Mouse (Mus musculus): ENCODE results near the gene Gm21885. TPM values are rescaled to one million over a fixed set of nuclear protein-coding genes. Genes with fewer than 3 reads are reported as not detected.

Gene Gm21885
- not detected in 2 replicates for polyA plus RNA-seq (2011; ENCODE audit: insufficient read depth, insufficient read length, low read depth, missing spikeins)

DNA sequence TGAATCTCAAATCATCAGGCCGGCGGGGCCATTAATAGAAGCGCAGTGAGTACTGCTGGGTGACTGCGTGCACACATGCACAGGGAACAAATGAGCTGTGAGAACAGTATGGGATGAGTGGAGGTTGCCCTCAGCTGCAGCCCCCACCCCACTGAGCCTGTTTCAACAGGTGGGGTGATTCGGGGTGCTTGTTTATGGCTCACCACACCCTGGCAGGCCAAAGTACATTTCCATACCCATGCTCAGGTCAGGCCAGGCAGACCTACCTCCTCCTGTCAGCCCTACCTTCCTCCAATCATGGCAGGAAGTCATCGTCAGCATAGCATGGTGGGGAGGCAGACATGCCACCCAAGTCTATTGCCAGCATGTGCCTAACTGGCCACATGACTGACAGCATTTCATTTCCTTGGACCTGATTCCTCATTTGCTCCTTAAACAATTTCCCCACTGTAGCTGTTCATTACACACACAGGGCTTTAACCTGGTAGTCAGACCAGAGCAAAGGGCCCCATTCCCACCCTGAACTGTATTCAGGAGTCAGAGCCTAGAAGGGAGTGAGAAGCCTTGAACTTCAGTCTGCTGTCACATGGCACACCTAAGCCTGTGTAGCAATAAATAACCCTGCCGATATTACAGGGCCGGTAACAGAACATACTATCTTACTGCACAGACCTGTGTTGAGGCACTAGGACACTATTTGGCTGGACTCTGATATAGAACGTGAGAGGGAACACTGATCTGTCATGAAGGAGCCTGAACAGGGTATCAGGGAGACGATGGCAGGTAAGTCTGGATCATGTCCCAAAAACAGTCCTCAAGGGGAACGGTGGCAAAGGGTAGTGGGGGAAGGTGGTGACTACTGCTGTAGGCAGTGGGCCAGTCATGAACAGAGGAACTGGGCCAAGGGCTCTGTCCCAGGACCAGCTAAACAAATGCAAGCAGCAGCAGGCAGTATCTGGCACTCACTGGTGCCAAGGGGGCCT is at the start of gene Gm21885:
TSS of gene Gm21885 (plus strand) at position 675 of the 983 bp plus-strand sequence.
- Histone ChIP-seq H3K4me3 (ENCODE audit: low read depth, low read length) (no peak within 1 kb of the TSS), H3K9ac (ENCODE audit: low read depth, poor library complexity, severe bottlenecking) (no peak within 1 kb of the TSS), H3K9me3 (replicated peaks; ENCODE audit: control insufficient read depth, insufficient read depth, low read length, poor library complexity, severe bottlenecking) (no peaks in the 10 kb centered on the region), H3K36me3 (ENCODE audit: control insufficient read depth, insufficient read depth, low read length, poor library complexity, severe bottlenecking) (no peaks in the 10 kb centered on the region; the same call in 1 of the 2 replicates), H3K27ac (ENCODE audit: insufficient read depth, low read length) (no peak within 1 kb of the TSS), H3K4me1 (ENCODE audit: control insufficient read depth, insufficient read depth, low read length) (no peaks in the 10 kb centered on the region), H3K27me3 (ENCODE audit: control insufficient read depth, insufficient read depth, low read length, poor library complexity, severe bottlenecking) (no peaks in the 10 kb centered on the region)
- TF ChIP-seq POLR2A (IDR thresholded peaks at IDR 0.05; ENCODE audit: insufficient read depth, low read length) (no peak), EP300 (IDR thresholded peaks at IDR 0.05; ENCODE audit: insufficient read depth, low read depth, low read length) (no peak), CTCF (IDR thresholded peaks at IDR 0.05; ENCODE audit: low read depth, low read length) (no peak)

DNA sequence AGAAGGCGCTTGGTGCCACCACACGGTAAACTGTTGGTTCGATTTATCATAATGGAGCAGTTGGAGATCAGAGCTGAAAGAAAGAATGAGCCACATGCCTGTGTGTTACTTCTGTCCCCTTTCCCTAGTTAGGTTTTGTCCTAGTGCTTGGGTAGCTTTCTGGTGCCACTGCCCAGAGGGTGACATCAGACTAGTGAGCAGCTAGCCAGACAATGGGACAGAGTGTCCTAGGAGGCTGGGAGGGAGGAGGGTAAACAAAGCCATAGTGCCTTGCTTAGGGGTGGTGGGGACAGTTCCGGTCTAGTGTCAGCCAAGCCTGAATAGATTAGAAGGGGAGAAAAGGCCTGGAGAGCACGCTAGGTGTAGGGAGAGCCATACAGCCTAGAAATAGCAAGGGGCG is 48.3 kb upstream of the Gm21885 start:
- H3K27me3 ChIP-seq (ENCODE audit: control insufficient read depth, insufficient read depth, low read length, poor library complexity, severe bottlenecking): no peaks in the 10 kb centered on the region
- no peak overlapping the region for H3K4me3 ChIP-seq (ENCODE audit: low read depth, low read length)
- no peak overlapping the region for H3K27ac ChIP-seq (ENCODE audit: insufficient read depth, low read length)
- H3K9me3 ChIP-seq (replicated peaks; ENCODE audit: control insufficient read depth, insufficient read depth, low read length, poor library complexity, severe bottlenecking): no peaks in the 10 kb centered on the region
- H3K4me1 ChIP-seq (ENCODE audit: control insufficient read depth, insufficient read depth, low read length): no peaks in the 10 kb centered on the region
- no peaks in the 10 kb centered on the region for H3K36me3 ChIP-seq (ENCODE audit: control insufficient read depth, insufficient read depth, low read length, poor library complexity, severe bottlenecking)
- no peak overlapping the region for H3K9ac ChIP-seq (ENCODE audit: low read depth, poor library complexity, severe bottlenecking)
- no peak for TF ChIP-seq CTCF (IDR thresholded peaks at IDR 0.05; ENCODE audit: low read depth, low read length)
- TF ChIP-seq EP300 (IDR thresholded peaks at IDR 0.05; ENCODE audit: insufficient read depth, low read depth, low read length): no peak
- no peak for TF ChIP-seq POLR2A (IDR thresholded peaks at IDR 0.05; ENCODE audit: insufficient read depth, low read length)

DNA sequence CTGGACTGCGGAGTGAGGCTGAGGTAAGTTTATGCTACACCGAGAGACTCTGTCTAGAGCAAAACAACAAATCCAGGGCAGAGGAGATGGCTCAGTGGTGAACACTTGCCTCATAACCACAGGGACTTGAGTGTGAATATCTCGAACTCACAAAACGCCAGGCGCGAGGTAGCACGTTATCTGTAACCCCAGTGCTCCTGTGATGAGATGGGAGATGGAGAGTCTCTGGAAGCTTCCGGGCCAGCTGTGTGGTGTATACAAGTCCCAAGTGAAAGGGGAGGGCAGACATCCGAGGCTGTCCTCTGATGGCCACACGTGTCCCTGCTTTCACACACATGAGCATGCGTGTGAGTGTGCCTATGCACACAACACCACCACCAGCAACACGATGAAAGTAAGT is 47.3 kb upstream of the Gm21885 start:
- Histone ChIP-seq H3K4me1 (ENCODE audit: control insufficient read depth, insufficient read depth, low read length) (no peaks in the 10 kb centered on the region), H3K4me3 (ENCODE audit: low read depth, low read length) (no peak overlapping the region), H3K27ac (ENCODE audit: insufficient read depth, low read length) (no peak overlapping the region), H3K36me3 (ENCODE audit: control insufficient read depth, insufficient read depth, low read length, poor library complexity, severe bottlenecking) (no peaks in the 10 kb centered on the region), H3K27me3 (ENCODE audit: control insufficient read depth, insufficient read depth, low read length, poor library complexity, severe bottlenecking) (no peaks in the 10 kb centered on the region), H3K9me3 (replicated peaks; ENCODE audit: control insufficient read depth, insufficient read depth, low read length, poor library complexity, severe bottlenecking) (no peaks in the 10 kb centered on the region), H3K9ac (ENCODE audit: low read depth, poor library complexity, severe bottlenecking) (no peak overlapping the region)
- TF ChIP-seq EP300 (IDR thresholded peaks at IDR 0.05; ENCODE audit: insufficient read depth, low read depth, low read length) (no peak), CTCF (IDR thresholded peaks at IDR 0.05; ENCODE audit: low read depth, low read length) (no peak), POLR2A (IDR thresholded peaks at IDR 0.05; ENCODE audit: insufficient read depth, low read length) (no peak)

DNA sequence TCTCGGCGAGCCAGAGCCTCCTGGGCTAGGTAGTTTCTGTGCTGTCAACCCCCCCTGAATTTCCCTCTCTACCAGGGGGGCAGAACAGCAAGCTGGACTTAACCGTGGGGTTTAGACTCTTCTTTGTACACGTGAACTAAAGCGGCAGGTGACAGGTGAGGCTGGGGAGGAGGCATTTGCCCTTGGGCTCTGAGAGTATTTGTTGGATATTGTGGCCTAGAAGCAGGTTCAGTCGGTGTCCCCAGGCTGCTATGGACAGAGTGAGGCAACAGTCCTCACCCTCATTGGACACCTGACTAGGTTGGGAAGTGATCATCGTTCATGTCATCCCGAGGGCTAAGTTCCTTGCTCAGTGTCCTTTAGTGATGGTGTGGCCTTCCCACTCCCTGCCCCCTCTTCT is 46.8 kb upstream of the Gm21885 start:
- TF ChIP-seq EP300 (IDR thresholded peaks at IDR 0.05; ENCODE audit: insufficient read depth, low read depth, low read length): no peak
- no peak for TF ChIP-seq CTCF (IDR thresholded peaks at IDR 0.05; ENCODE audit: low read depth, low read length)
- no peak for TF ChIP-seq POLR2A (IDR thresholded peaks at IDR 0.05; ENCODE audit: insufficient read depth, low read length)
- no peak overlapping the region for H3K27ac ChIP-seq (ENCODE audit: insufficient read depth, low read length)
- H3K36me3 ChIP-seq (ENCODE audit: control insufficient read depth, insufficient read depth, low read length, poor library complexity, severe bottlenecking): no peaks in the 10 kb centered on the region
- no peak overlapping the region for H3K4me3 ChIP-seq (ENCODE audit: low read depth, low read length)
- H3K9me3 ChIP-seq (replicated peaks; ENCODE audit: control insufficient read depth, insufficient read depth, low read length, poor library complexity, severe bottlenecking): no peaks in the 10 kb centered on the region
- H3K9ac ChIP-seq (ENCODE audit: low read depth, poor library complexity, severe bottlenecking): no peak overlapping the region
- no peaks in the 10 kb centered on the region for H3K4me1 ChIP-seq (ENCODE audit: control insufficient read depth, insufficient read depth, low read length)
- H3K27me3 ChIP-seq (ENCODE audit: control insufficient read depth, insufficient read depth, low read length, poor library complexity, severe bottlenecking): no peaks in the 10 kb centered on the region

DNA sequence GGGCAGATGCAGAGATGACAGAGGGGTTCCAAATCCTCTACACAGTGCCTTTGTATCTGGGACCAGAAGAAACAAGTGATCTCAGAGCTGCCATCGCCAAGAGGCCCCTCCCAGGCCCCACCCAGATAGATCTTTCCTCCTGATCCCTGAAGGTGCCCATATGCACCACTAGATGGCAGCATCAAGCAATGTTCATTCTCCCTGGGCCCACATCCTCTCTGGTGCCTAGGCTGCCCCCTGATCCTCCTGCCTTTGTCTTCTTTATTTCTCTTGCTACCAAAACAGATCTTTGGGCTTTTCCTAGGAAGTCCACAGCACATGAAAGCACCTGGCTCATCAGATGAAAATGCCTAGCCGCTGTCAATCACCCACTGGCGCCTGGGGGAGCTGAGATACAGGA is 45.6 kb upstream of the Gm21885 start:
- Histone ChIP-seq H3K9me3 (replicated peaks; ENCODE audit: control insufficient read depth, insufficient read depth, low read length, poor library complexity, severe bottlenecking) (no peaks in the 10 kb centered on the region), H3K4me3 (ENCODE audit: low read depth, low read length) (no peak overlapping the region)

DNA sequence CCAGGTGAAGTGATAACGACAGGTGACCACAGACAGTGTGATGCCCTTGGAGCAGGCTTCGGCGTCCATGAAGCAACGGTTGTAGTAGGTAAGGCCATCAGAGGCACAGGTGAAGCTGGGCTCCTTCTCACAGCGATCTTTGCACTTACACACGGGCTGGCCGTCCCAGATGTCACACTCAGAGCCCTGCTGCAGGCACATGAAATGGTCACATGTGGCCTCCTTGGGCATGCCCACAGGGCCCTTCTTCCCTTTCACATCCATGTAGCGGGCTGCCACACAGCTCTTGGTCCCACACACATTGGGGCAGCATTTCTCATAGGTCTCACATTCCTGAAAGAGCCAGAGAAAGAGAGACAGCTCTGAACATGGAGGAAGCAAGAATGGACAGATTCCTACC is 42.9 kb upstream of the Gm21885 start:
- TF ChIP-seq CTCF (IDR thresholded peaks at IDR 0.05; ENCODE audit: low read depth, low read length) (no peak), POLR2A (IDR thresholded peaks at IDR 0.05; ENCODE audit: insufficient read depth, low read length) (no peak), EP300 (IDR thresholded peaks at IDR 0.05; ENCODE audit: insufficient read depth, low read depth, low read length) (no peak)
- Histone ChIP-seq H3K27me3 (ENCODE audit: control insufficient read depth, insufficient read depth, low read length, poor library complexity, severe bottlenecking) (no peaks in the 10 kb centered on the region), H3K4me3 (ENCODE audit: low read depth, low read length) (no peak overlapping the region), H3K27ac (ENCODE audit: insufficient read depth, low read length) (no peak overlapping the region), H3K4me1 (ENCODE audit: control insufficient read depth, insufficient read depth, low read length) (no peaks in the 10 kb centered on the region), H3K9me3 (replicated peaks; ENCODE audit: control insufficient read depth, insufficient read depth, low read length, poor library complexity, severe bottlenecking) (no peaks in the 10 kb centered on the region), H3K36me3 (ENCODE audit: control insufficient read depth, insufficient read depth, low read length, poor library complexity, severe bottlenecking) (no peaks in the 10 kb centered on the region), H3K9ac (ENCODE audit: low read depth, poor library complexity, severe bottlenecking) (no peak overlapping the region)

More for the DNA sequence above, 45.6 kb upstream of the Gm21885 start:
- no peak overlapping the region for H3K9ac ChIP-seq (ENCODE audit: low read depth, poor library complexity, severe bottlenecking)
- no peak overlapping the region for H3K27ac ChIP-seq (ENCODE audit: insufficient read depth, low read length)
- no peaks in the 10 kb centered on the region for H3K4me1 ChIP-seq (ENCODE audit: control insufficient read depth, insufficient read depth, low read length)
- no peaks in the 10 kb centered on the region for H3K36me3 ChIP-seq (ENCODE audit: control insufficient read depth, insufficient read depth, low read length, poor library complexity, severe bottlenecking)
- no peaks in the 10 kb centered on the region for H3K27me3 ChIP-seq (ENCODE audit: control insufficient read depth, insufficient read depth, low read length, poor library complexity, severe bottlenecking)
- no peak for TF ChIP-seq EP300 (IDR thresholded peaks at IDR 0.05; ENCODE audit: insufficient read depth, low read depth, low read length)
- peak; percentile 86 for TF ChIP-seq CTCF (IDR thresholded peaks at IDR 0.05; ENCODE audit: low read depth, low read length)

All from ES-Bruce4 (cell line).